Mouse (Mus musculus) erythroblast, adult 5-6 weeks (primary cell): Measurements from ENCODE around the gene Ifng. TPM values are rescaled to one million over a fixed set of nuclear protein-coding genes. Genes with fewer than 3 reads are reported as not detected.
"Not testable (repeated sequence)": the region's sequence is repeated elsewhere in the genome, so short reads cannot be mapped to it uniquely, and the experiment has no call there.

Experiments
- ATAC-seq: replicated peaks from 2 replicates; pipeline ENCODE4 v1.8.0; 2016; ENCODE audit warnings: moderate number of reproducible peaks, mild to moderate bottlenecking, moderate TSS enrichment, inconsistent platforms; ENCODE audit not compliant: poor library complexity, low FRiP score, severe bottlenecking
- total RNA-seq, 2 experiments: library from RNA; stranded (forward) in 1 of 2; stranded (reverse) in 1 of 2; fragments of 150-400 nt in 1 of 2; fragments of 200-764, 138-1000 nt in 1 of 2; gene quantifications; 2 replicates each; pipeline versions ENCODE4 v1.2.3 to v1.2.4; 2015 to 2017; ENCODE audit warnings: low replicate concordance in 2 of 2

Gene Ifng
- total RNA-seq (2015; ENCODE audit: low replicate concordance) (not detected in 2 replicates), total RNA-seq (2017; ENCODE audit: low replicate concordance) (not detected in 2 replicates)

DNA sequence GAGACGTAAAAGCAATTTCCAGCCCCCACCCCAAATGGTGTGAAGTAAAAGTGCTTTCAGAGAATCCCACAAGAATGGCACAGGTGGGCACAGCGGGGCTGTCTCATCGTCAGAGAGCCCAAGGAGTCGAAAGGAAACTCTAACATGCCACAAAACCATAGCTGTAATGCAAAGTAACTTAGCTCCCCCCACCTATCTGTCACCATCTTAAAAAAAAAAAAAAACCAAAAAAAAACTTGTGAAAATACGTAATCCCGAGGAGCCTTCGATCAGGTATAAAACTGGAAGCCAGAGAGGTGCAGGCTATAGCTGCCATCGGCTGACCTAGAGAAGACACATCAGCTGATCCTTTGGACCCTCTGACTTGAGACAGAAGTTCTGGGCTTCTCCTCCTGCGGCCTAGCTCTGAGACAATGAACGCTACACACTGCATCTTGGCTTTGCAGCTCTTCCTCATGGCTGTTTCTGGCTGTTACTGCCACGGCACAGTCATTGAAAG, at the start of gene Ifng:
Gene Ifng, plus strand, starts transcription at position 305 of the 499 bp plus-strand sequence.
- no peak for ATAC-seq

DNA sequence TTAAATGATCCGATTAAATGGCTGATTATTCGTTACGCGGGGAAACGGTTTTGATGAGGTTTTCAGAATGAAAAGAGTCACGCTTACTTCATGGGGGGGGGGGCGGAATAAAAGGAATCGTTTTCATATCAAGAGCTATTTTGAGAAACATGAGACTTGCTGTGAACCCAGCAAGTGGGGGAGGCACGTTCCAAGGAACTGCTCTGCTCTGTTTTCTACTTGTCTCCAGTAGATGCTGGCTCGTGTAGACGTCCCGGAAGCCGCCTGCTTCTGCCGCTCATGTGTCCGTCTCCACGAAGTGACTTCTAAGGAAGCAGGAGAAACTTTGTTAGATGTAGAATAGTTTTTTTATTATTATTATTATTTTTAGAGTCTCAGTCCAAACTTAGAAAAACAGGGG, 40.9 kb upstream of the Ifng start:
- ATAC-seq: no peak

DNA sequence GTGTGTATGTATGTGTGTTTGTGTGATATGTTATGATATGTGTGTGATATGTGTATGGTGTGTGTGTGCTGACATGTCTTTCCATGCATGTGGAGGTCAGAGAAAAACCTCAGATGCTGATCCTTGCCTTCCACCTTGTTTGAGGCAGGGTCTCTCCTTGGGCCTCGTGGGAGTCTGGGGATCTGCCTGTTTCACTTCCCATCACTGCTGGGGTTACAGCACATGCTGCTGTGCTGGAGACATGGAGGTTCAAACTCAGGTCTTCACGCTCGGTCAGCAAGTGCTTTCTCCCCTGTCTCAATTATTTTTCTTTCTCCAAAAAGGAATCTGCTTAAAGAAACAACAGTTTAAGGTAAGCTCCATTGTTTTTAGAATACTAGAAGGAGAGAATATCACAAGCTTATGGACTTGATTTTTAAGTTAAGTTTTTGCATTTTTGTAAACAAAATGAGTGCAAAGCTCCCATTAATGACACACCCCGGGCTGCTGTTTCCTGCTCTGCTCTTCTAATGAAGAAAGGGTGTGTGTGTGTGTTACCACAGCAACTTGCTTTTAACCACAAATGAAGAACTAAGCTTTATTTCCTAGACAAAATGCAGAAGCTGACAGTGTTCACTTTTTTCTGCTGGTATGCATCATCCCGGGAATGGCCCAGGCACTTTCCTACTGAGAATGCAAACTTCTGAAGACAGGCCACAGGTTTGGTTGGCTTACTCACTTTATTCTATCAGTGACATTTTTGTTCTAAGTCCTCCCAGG, 34.2 kb upstream of the Ifng start:
- no peak for ATAC-seq

DNA sequence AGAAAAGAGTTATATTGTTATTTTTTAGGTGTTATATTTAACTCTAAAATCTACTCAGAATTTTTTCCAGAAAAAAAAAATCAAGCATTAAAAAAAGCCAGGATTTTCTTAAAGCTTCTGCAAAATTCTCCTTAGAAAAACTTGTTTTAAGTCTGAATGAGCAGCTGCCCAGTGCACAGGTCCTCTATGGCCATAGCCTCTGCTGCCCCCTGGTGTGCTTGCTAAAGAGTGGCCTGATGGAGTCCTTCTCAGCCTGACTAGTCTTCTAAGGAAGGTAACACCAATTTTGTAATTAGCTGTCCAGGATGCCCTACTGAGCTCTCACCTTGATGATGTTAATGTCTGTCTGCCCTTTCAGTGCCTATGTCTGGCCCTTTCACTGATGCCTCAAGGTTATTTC, 29.5 kb upstream of the Ifng start:
- ATAC-seq: no peak

DNA sequence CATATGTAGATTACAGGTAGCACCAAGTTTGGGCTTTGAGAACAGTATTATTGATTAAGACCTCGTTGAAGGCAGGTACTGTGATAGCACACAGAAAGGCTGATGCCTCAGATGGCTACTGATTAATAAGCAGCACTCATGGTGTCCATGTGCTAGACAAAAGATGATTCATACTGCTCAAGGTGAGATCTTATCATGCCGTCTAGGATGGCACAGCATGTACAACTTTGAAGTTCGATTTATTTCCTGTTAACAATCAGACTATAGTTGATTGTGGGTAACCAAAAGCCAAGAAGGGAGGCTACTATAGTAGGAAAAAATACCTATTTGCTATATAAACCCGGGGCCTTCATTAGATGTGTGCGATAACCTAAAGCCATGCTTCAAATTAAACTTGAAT, 28.1 kb upstream of the Ifng start:
- ATAC-seq: no peak

DNA sequence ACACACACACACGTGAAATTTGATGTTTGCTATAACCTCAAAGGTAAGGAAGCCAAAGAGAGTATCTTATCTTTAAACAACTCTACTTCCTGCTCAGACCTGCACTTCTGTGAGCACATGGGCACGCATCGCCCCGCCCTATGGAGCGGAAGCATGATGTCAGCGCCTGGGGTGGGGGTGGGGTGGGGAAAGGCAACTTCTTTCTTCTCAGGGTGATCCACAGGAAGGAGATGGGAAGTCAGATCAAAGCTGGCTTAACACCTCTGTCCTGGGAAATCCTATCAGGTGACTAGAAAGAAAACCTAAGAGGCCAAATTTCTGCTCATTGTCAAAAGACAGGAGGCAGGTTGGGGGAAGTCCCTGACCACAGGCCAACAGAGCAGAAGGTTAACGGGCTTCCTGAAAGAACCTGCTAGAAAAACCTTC, 21.8 kb upstream of the Ifng start:
- ATAC-seq: no peak

- ATAC-seq: no peak
Measured at GRCm38 (mm10) chr10:118420896-118421295, 19.9 kb upstream of the Ifng start.

GRCm38 (mm10) chr10:118435501-118435900, 5.3 kb upstream of the Ifng start:
- no peak for ATAC-seq

DNA sequence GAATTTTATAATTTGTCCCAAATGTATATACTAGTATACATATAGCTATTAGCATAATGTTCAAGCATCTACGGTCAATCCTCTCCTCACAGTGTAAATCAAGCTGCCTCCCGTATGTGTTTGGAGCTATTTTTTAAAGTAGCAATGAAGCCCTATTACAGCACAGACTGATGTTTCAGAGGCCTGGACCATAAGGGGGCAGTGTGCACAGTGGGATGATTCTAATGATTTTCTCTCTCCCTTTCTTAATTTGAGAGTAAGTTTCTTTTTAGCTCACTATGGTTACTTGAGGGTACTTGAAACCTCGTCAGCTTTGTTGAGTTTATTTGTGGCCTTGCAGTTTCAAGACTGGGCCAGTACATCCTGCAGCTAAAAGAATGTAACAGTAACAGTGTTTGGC, 1.1 kb downstream of the Ifng start:
- ATAC-seq: no peak

- no peak for ATAC-seq
Measured at GRCm38 (mm10) chr10:118442999-118443398, 2.2 kb downstream of the Ifng start.

DNA sequence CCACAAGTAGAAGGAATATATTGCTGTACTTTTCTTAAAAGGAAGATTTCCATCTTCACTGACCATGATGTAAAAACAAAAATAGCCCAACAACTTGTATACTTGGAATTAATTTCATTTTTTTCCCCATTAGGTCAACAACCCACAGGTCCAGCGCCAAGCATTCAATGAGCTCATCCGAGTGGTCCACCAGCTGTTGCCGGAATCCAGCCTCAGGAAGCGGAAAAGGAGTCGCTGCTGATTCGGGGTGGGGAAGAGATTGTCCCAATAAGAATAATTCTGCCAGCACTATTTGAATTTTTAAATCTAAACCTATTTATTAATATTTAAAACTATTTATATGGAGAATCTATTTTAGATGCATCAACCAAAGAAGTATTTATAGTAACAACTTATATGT, 4.2 kb downstream of the Ifng start:
- ATAC-seq: no peak

DNA sequence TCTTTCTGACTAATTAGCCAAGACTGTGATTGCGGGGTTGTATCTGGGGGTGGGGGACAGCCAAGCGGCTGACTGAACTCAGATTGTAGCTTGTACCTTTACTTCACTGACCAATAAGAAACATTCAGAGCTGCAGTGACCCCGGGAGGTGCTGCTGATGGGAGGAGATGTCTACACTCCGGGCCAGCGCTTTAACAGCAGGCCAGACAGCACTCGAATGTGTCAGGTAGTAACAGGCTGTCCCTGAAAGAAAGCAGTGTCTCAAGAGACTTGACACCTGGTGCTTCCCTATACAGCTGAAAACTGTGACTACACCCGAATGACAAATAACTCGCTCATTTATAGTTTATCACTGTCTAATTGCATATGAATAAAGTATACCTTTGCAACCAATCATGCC, 4.7 kb downstream of the Ifng start:
- ATAC-seq: no peak

GRCm38 (mm10) chr10:118445978-118446377, 5.1 kb downstream of the Ifng start:
- ATAC-seq: no peak

- no peak for ATAC-seq
Measured at GRCm38 (mm10) chr10:118451747-118452146, 10.9 kb downstream of the Ifng start.

- no peak for ATAC-seq
Measured at GRCm38 (mm10) chr10:118458729-118459128, 17.9 kb downstream of the Ifng start.

DNA sequence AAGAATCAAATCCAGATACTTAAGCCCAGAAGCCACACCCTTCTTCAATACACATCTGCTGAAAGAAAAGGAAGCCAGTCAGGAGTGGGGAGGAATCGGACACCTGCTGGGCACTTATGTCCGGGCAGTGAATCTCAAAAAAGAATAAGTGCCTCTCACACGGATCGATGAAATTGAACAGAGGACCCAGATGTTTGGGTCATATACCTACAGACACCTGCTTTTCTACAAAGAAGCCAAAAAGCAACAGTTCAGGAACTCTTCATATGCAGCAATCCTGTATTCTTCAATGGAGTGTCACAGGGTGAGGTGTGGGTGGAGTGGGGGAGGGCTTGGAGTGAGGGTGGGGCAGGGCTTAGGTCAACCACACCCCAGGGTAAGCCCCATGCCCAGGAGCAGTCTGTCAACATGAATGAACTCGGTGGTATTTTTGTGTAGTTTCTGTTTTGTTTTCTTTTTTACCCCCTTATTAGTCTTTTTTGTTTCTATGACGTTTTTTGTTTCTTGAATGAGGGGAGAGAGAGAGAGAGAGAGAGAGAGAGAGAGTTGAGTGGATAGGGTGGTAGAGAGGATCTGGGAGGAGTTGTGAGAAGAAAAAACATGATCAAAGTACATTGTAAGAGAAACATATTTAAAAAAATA, 20.4 kb downstream of the Ifng start:
- no peak for ATAC-seq

- ATAC-seq: no peak
Measured at GRCm38 (mm10) chr10:118466481-118466880, 25.6 kb downstream of the Ifng start.

DNA sequence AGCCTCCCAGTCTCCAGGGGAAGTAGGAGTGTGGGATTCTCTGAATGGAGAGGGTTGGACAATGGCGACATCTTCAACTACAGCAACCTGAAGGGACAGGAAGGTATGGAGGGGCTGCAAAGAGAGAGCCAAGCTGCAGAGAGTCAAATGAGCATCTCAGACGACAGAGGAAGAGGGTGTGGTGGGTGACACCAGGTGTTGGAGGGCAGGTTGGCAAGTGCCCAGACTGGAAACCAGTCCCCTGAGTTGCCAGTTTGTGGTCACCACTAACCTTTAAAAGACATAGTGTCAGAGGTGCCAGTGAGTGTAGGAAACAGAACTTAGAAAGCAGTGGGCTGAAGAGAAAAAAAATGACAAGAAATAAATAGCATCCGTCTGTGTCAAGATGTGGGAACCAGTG, 28.2 kb downstream of the Ifng start:
- ATAC-seq: no peak

DNA sequence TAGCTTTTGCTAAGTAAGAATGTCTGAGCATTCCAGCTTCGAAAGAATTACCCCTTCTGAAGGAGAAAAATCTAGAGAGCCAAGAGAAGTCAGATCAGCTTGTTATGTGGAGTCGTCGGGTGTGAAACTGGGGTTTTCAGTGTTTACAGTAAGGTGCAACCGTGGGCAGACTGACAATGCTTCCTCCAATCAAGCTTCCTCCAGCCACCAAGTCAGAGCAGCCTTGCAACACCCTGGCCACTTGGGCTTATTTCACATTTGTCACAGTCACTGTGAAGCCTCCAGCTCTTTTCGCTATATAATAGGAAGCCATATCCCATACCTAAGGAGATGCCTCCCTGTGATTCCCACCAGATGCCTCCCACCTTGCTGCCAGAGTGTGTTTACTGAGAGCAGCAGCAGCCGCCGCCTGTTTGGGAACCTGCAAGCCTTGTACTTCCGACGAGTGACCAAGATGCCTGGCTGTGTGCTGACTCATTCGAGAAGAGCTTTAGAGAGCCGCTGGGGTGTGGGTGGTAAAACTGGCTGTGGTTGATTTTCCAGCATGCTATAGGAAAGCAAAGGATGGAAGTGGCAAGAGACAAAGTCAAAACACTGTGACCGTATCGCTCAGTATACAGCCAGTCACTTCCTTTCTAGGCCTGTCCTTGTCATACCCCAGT, 29.6 kb downstream of the Ifng start:
- no peak for ATAC-seq

GRCm38 (mm10) chr10:118472846-118473245, 32.0 kb downstream of the Ifng start:
- ATAC-seq: not testable (repeated sequence)

GRCm38 (mm10) chr10:118476696-118477095, 35.9 kb downstream of the Ifng start:
- no peak for ATAC-seq
